Mouse (Mus musculus): Measurements from ENCODE around the gene Ankrd44. TPM values are rescaled to one million over a fixed set of nuclear protein-coding genes. Genes with fewer than 3 reads are reported as not detected.
A peak's percentile ranks its signal among the peaks of the same experiment; 100 is the strongest.

Gene Ankrd44
- polyA plus RNA-seq, 1 experiment from 2014 or later = 29.9 TPM

- H3K4me1 ChIP-seq (ENCODE audit: control insufficient read depth, insufficient read depth, low read length) = peaks cover 4% of the 10 kb centered on the region; the same call in 1 of the 2 replicates
- H3K9me3 ChIP-seq (replicated peaks; ENCODE audit: control insufficient read depth, low read length, poor library complexity, severe bottlenecking) = no peaks in the 10 kb centered on the region
- H3K27ac ChIP-seq (ENCODE audit: low read length) = no peak overlapping the region
- H3K4me3 ChIP-seq (ENCODE audit: low read depth, low read length) = no peak overlapping the region
- no peaks in the 10 kb centered on the region for H3K27me3 ChIP-seq (ENCODE audit: control insufficient read depth, insufficient read depth, low read depth, low read length)
- ATAC-seq = no peak
- H3K36me3 ChIP-seq (ENCODE audit: control insufficient read depth, insufficient read depth, low read length) = 0 out of 2 replicates have a peak, but pooled peaks cover 2% of the 10 kb centered on the region
- no peak overlapping the region for H3K4me2 ChIP-seq (ENCODE audit: low read length)
- no peak overlapping the region for H3K9ac ChIP-seq (ENCODE audit: low read depth, low read length)
- WGBS = 92% methylated on average over 6 of the region's 6 CpGs
These were observed 265.5 kb downstream of the Ankrd44 start for GRCm38 (mm10) chr1:54660674-54661073.

- WGBS = 96% methylated on average over 4 of the region's 4 CpGs
- H3K36me3 ChIP-seq (ENCODE audit: control insufficient read depth, insufficient read depth, low read length) = peaks cover 2% of the 10 kb centered on the region; the same call in 1 of the 2 replicates
- no peaks in the 10 kb centered on the region for H3K4me1 ChIP-seq (ENCODE audit: control insufficient read depth, insufficient read depth, low read length)
- H3K4me2 ChIP-seq (ENCODE audit: low read length) = no peak overlapping the region
- no peak overlapping the region for H3K9ac ChIP-seq (ENCODE audit: low read depth, low read length)
- H3K9me3 ChIP-seq (replicated peaks; ENCODE audit: control insufficient read depth, low read length, poor library complexity, severe bottlenecking) = no peaks in the 10 kb centered on the region
- no peak for ATAC-seq
- H3K27ac ChIP-seq (ENCODE audit: low read length) = no peak overlapping the region
- H3K27me3 ChIP-seq (ENCODE audit: control insufficient read depth, insufficient read depth, low read depth, low read length) = no peaks in the 10 kb centered on the region
- no peak overlapping the region for H3K4me3 ChIP-seq (ENCODE audit: low read depth, low read length)
These were observed 267.6 kb downstream of the Ankrd44 start for GRCm38 (mm10) chr1:54658558-54658957.

DNA sequence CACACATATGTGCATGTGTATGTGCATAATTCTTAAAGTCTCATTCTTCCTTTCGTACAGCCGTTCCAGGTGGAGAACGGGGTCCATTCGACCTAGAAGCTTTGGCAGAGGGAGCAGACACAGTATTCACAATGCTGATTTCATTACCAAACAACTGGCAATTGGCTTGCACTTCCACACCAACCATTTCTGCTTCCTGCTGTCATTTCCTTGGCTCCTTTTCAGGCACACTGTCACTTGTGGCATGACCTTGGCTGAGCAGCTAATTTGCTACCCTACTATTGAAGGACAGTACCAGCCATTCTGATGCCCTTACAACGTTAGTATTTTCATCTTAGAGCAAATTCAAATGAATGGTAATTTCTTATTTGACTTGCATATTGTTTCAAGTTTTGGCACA lies 277.9 kb downstream of the Ankrd44 start:
- no peak for ATAC-seq
- no peaks in the 10 kb centered on the region for H3K9me3 ChIP-seq (replicated peaks; ENCODE audit: control insufficient read depth, low read length, poor library complexity, severe bottlenecking)
- H3K9ac ChIP-seq (ENCODE audit: low read depth, low read length) = no peak overlapping the region
- peaks cover 4% of the 10 kb centered on the region for H3K36me3 ChIP-seq (ENCODE audit: control insufficient read depth, insufficient read depth, low read length)
- H3K27ac ChIP-seq (ENCODE audit: low read length) = no peak overlapping the region
- H3K27me3 ChIP-seq (ENCODE audit: control insufficient read depth, insufficient read depth, low read depth, low read length) = no peaks in the 10 kb centered on the region
- H3K4me1 ChIP-seq (ENCODE audit: control insufficient read depth, insufficient read depth, low read length) = peaks cover 7% of the 10 kb centered on the region
- no peak overlapping the region for H3K4me2 ChIP-seq (ENCODE audit: low read length)
- no peak overlapping the region for H3K4me3 ChIP-seq (ENCODE audit: low read depth, low read length)
- 79% methylated on average over 5 of the region's 5 CpGs for WGBS

- H3K9ac ChIP-seq (ENCODE audit: low read depth, low read length) = no peak overlapping the region
- H3K4me3 ChIP-seq (ENCODE audit: low read depth, low read length) = no peak overlapping the region
- H3K27me3 ChIP-seq (ENCODE audit: control insufficient read depth, insufficient read depth, low read depth, low read length) = no peaks in the 10 kb centered on the region
- H3K27ac ChIP-seq (ENCODE audit: low read length) = peak overlapping the region; percentile 24; the same call in 1 of the 2 replicates
- WGBS = 49% methylated on average over 3 of the region's 3 CpGs
- no peak overlapping the region for H3K4me2 ChIP-seq (ENCODE audit: low read length)
- no peaks in the 10 kb centered on the region for H3K9me3 ChIP-seq (replicated peaks; ENCODE audit: control insufficient read depth, low read length, poor library complexity, severe bottlenecking)
- ATAC-seq = peak; percentile 81
- peaks cover 7% of the 10 kb centered on the region for H3K4me1 ChIP-seq (ENCODE audit: control insufficient read depth, insufficient read depth, low read length)
- peaks cover 4% of the 10 kb centered on the region for H3K36me3 ChIP-seq (ENCODE audit: control insufficient read depth, insufficient read depth, low read length)
These were observed 278.8 kb downstream of the Ankrd44 start for GRCm38 (mm10) chr1:54647335-54647745.

- peak; percentile 77; the same call in 1 of the 2 replicates for ATAC-seq
- 14% methylated on average over 5 of the region's 5 CpGs for WGBS
- H3K9me3 ChIP-seq (replicated peaks; ENCODE audit: control insufficient read depth, low read length, poor library complexity, severe bottlenecking) = no peaks in the 10 kb centered on the region
- no peaks in the 10 kb centered on the region for H3K36me3 ChIP-seq (ENCODE audit: control insufficient read depth, insufficient read depth, low read length)
- H3K4me2 ChIP-seq (ENCODE audit: low read length) = peak overlapping the region; percentile 19
- H3K9ac ChIP-seq (ENCODE audit: low read depth, low read length) = 0 out of 2 replicates have a peak overlapping the region, but pooled peaks have one; percentile 20
- peak overlapping the region; percentile 67 for H3K27ac ChIP-seq (ENCODE audit: low read length)
- H3K27me3 ChIP-seq (ENCODE audit: control insufficient read depth, insufficient read depth, low read depth, low read length) = no peaks in the 10 kb centered on the region
- no peak overlapping the region for H3K4me3 ChIP-seq (ENCODE audit: low read depth, low read length)
- H3K4me1 ChIP-seq (ENCODE audit: control insufficient read depth, insufficient read depth, low read length) = peaks cover 12% of the 10 kb centered on the region
These were observed 285.9 kb downstream of the Ankrd44 start for GRCm38 (mm10) chr1:54640184-54640795.

DNA sequence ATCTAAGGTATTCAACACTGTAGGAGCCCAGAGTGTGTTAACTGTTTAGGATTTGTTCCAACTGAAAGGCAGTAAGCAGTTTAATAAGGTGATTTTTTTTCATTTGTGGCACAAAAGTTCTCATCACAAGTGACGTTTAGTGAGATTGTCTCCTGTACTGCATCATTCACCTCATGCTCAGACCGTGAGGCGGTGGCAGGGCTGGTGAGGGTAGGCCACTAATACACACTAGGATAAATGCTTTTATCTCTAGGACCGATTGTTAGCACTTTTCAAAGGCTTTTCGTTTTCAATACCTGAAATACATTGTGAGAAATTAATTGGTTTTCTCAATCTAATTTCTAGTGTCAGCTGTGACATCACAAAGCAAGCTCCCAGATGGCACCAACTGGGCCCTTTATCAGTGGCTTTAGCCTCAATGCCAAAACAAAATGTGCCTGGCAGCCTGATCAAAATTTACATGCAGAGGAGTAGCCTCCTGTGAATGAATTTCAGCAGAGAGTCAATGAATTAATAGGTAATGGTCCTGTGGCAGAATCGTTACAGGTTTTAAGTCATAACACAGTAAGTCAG lies 286.6 kb downstream of the Ankrd44 start:
- H3K27me3 ChIP-seq (ENCODE audit: control insufficient read depth, insufficient read depth, low read depth, low read length) = no peaks in the 10 kb centered on the region
- no peak overlapping the region for H3K4me2 ChIP-seq (ENCODE audit: low read length)
- H3K4me1 ChIP-seq (ENCODE audit: control insufficient read depth, insufficient read depth, low read length) = peaks cover 12% of the 10 kb centered on the region
- no peak overlapping the region for H3K9ac ChIP-seq (ENCODE audit: low read depth, low read length)
- peak overlapping the region; percentile 68 for H3K27ac ChIP-seq (ENCODE audit: low read length)
- 21% methylated on average over 6 of the region's 6 CpGs for WGBS
- no peaks in the 10 kb centered on the region for H3K36me3 ChIP-seq (ENCODE audit: control insufficient read depth, insufficient read depth, low read length)
- no peaks in the 10 kb centered on the region for H3K9me3 ChIP-seq (replicated peaks; ENCODE audit: control insufficient read depth, low read length, poor library complexity, severe bottlenecking)
- no peak overlapping the region for H3K4me3 ChIP-seq (ENCODE audit: low read depth, low read length)
- peak; percentile 73 for ATAC-seq

DNA sequence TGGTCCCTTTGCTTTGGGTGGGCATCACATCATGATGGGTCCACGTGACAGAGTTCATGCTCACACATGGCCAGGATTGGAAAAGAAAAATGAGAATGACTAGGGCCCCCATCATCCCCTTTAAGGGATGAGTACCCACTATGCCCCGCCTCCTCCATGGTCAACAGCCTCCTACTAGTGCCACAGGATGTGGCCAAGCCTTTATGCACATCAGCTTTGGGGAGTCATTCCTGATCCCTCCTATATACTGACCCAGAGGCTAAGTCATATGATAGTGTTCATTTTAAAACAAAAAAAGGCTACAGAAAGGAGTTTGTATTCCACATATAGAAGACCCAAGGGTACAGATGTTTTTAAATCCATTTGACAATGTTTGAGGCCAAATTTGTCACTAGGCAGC lies 287.1 kb downstream of the Ankrd44 start:
- H3K36me3 ChIP-seq (ENCODE audit: control insufficient read depth, insufficient read depth, low read length) = no peaks in the 10 kb centered on the region
- ATAC-seq = peak; percentile 22; the same call in 1 of the 2 replicates
- H3K9ac ChIP-seq (ENCODE audit: low read depth, low read length) = no peak overlapping the region
- H3K27ac ChIP-seq (ENCODE audit: low read length) = peak overlapping the region; percentile 68
- 91% methylated on average over 2 of the region's 2 CpGs for WGBS
- H3K4me2 ChIP-seq (ENCODE audit: low read length) = no peak overlapping the region
- no peaks in the 10 kb centered on the region for H3K27me3 ChIP-seq (ENCODE audit: control insufficient read depth, insufficient read depth, low read depth, low read length)
- H3K9me3 ChIP-seq (replicated peaks; ENCODE audit: control insufficient read depth, low read length, poor library complexity, severe bottlenecking) = no peaks in the 10 kb centered on the region
- peaks cover 12% of the 10 kb centered on the region for H3K4me1 ChIP-seq (ENCODE audit: control insufficient read depth, insufficient read depth, low read length)
- no peak overlapping the region for H3K4me3 ChIP-seq (ENCODE audit: low read depth, low read length)

GRCm38 (mm10) chr1:54637340-54637739 lies 288.8 kb downstream of the Ankrd44 start:
- H3K36me3 ChIP-seq (ENCODE audit: control insufficient read depth, insufficient read depth, low read length) = no peaks in the 10 kb centered on the region
- H3K4me2 ChIP-seq (ENCODE audit: low read length) = no peak overlapping the region
- no peaks in the 10 kb centered on the region for H3K9me3 ChIP-seq (replicated peaks; ENCODE audit: control insufficient read depth, low read length, poor library complexity, severe bottlenecking)
- 82% methylated on average over 2 of the region's 2 CpGs for WGBS
- H3K27ac ChIP-seq (ENCODE audit: low read length) = no peak overlapping the region
- no peak overlapping the region for H3K4me3 ChIP-seq (ENCODE audit: low read depth, low read length)
- H3K27me3 ChIP-seq (ENCODE audit: control insufficient read depth, insufficient read depth, low read depth, low read length) = no peaks in the 10 kb centered on the region
- H3K9ac ChIP-seq (ENCODE audit: low read depth, low read length) = no peak overlapping the region
- no peak for ATAC-seq
- peaks cover 12% of the 10 kb centered on the region for H3K4me1 ChIP-seq (ENCODE audit: control insufficient read depth, insufficient read depth, low read length)

DNA sequence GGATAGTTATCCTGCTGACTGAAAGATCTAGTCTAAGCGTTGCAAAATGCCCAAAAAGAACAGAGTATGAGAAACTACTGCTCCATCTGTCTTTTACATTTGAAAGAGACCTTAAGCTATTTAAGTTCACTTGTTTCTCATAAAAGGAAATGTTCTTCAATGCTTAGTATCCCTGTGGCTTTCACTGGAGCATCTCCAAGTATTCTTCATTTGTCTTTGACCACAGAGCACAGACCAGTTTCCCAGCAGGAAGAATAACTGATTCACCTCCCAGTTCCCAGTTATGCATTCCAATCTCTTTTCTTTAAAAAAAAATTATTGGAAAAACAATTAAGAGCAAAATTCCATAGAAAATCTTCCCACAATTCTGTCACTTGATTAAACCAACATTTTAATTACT lies 297.1 kb downstream of the Ankrd44 start:
- Histone ChIP-seq H3K4me3 (ENCODE audit: low read depth, low read length) (no peak overlapping the region), H3K27ac (ENCODE audit: low read length) (no peak overlapping the region), H3K9me3 (replicated peaks; ENCODE audit: control insufficient read depth, low read length, poor library complexity, severe bottlenecking) (no peaks in the 10 kb centered on the region), H3K27me3 (ENCODE audit: control insufficient read depth, insufficient read depth, low read depth, low read length) (no peaks in the 10 kb centered on the region), H3K36me3 (ENCODE audit: control insufficient read depth, insufficient read depth, low read length) (no peaks in the 10 kb centered on the region), H3K4me2 (ENCODE audit: low read length) (no peak overlapping the region), H3K4me1 (ENCODE audit: control insufficient read depth, insufficient read depth, low read length) (no peaks in the 10 kb centered on the region), H3K9ac (ENCODE audit: low read depth, low read length) (no peak overlapping the region)
- 52% methylated on average over 1 of the region's 1 CpGs for WGBS
- no peak for ATAC-seq
